ENCODE assay signal across 7 mouse cellular contexts in genomic region chr8:87974759-87975465, GRCm38 (mm10). TPM values are rescaled to one million over a fixed set of nuclear protein-coding genes. Genes with fewer than 3 reads are reported as not detected.
DNase-seq lines count a peak whose midpoint lies in the region; ATAC-seq lines count a peak whose summit lies in the region.

No protein-coding gene starts in this region.

- H3K9me3 ChIP-seq in embryonic facial prominence, embryonic 14.5 days (ENCODE audit: control insufficient read depth, low read length), result no peaks in the 10 kb centered on the region
- H3K9me3 ChIP-seq in heart, embryonic 14.5 days (ENCODE audit: control insufficient read depth, low read length), result no peaks in the 10 kb centered on the region
- H3K9me3 ChIP-seq in kidney, embryonic 15.5 days (replicated peaks), result no peaks in the 10 kb centered on the region

- H3K9ac ChIP-seq in embryonic facial prominence, embryonic 14.5 days (ENCODE audit: low read depth, low read length), result peak overlapping the region; percentile 47
- peak overlapping the region; percentile 57 for H3K9ac ChIP-seq in heart, embryonic 14.5 days (ENCODE audit: low read length)
- peak overlapping the region; percentile 41; the same call in 1 of the 2 replicates for H3K9ac ChIP-seq in kidney, embryonic 15.5 days

- H3K4me2 ChIP-seq in embryonic facial prominence, embryonic 14.5 days (ENCODE audit: low read depth, low read length), result peak overlapping the region; percentile 66
- H3K4me2 ChIP-seq in heart, embryonic 14.5 days (ENCODE audit: low read length), result peak overlapping the region; percentile 67
- H3K4me2 ChIP-seq in kidney, embryonic 15.5 days, result peak overlapping the region; percentile 76

- peaks cover 20% of the 10 kb centered on the region for H3K4me1 ChIP-seq in embryonic facial prominence, embryonic 14.5 days (ENCODE audit: control insufficient read depth, insufficient read depth, low read length)
- H3K4me1 ChIP-seq in heart, embryonic 14.5 days (ENCODE audit: control insufficient read depth in 2 of 2, insufficient read depth in 2 of 2, low read length in 2 of 2), result peaks cover 12 to 18% of the 10 kb centered on the region in 2 experiments
- H3K4me1 ChIP-seq in kidney, embryonic 15.5 days, result peaks cover 20% of the 10 kb centered on the region

- DNase-seq in adrenal gland, postnatal 25 days, result peak; percentile 49
- peak; percentile 58 for DNase-seq in embryonic facial prominence, embryonic 14.5 days (ENCODE audit: low spot score)
- peak; percentile 20 for DNase-seq in lung, postnatal 36 days
- no peak for DNase-seq in frontal cortex, postnatal 14 days (ENCODE audit: low spot score in 2 of 2)

- H3K27me3 ChIP-seq in embryonic facial prominence, embryonic 14.5 days (replicated peaks; ENCODE audit: control insufficient read depth, insufficient read depth, low read length), result no peaks in the 10 kb centered on the region
- no peaks in the 10 kb centered on the region for H3K27me3 ChIP-seq in heart, embryonic 14.5 days (ENCODE audit: control insufficient read depth, insufficient read depth, low read length)
- no peaks in the 10 kb centered on the region for H3K27me3 ChIP-seq in kidney, embryonic 15.5 days

- peak overlapping the region; percentile 24 for H3K4me3 ChIP-seq in embryonic facial prominence, embryonic 14.5 days (ENCODE audit: low read depth, low read length)
- peak overlapping the region; percentile 26 to 33 for H3K4me3 ChIP-seq in heart, embryonic 14.5 days (ENCODE audit: control insufficient read depth in 1 of 2, insufficient read depth in 1 of 2, low read depth in 1 of 2, low read length in 2 of 2)
- H3K4me3 ChIP-seq in kidney, embryonic 15.5 days (replicated peaks), result peak overlapping the region; percentile 41

- 4% methylated on average over 24 of the region's 24 CpGs for WGBS in embryonic facial prominence, embryonic 14.5 days
- WGBS in heart, embryonic 14.5 days, result 4% methylated on average over 24 of the region's 24 CpGs
- 2% methylated on average over 24 of the region's 24 CpGs for WGBS in kidney, embryonic 15.5 days

- peak; percentile 53; the same call in 1 of the 2 replicates for ATAC-seq in embryonic facial prominence, embryonic 14.5 days (ENCODE audit: low read depth)
- no peak for ATAC-seq in heart, embryonic 14.5 days (ENCODE audit: insufficient number of reproducible peaks, insufficient read depth, low FRiP score, low read depth)
- ATAC-seq in kidney, embryonic 15.5 days (replicated peaks; ENCODE audit: low FRiP score), result peak; percentile 40
- ATAC-seq in monocyte, adult 5-6 weeks (replicated peaks; ENCODE audit: insufficient number of reproducible peaks, low FRiP score, low TSS enrichment, poor library complexity, severe bottlenecking), result no peak

- no peaks in the 10 kb centered on the region for H3K36me3 ChIP-seq in embryonic facial prominence, embryonic 14.5 days (ENCODE audit: control insufficient read depth, insufficient read depth, low read length)
- H3K36me3 ChIP-seq in heart, embryonic 14.5 days (ENCODE audit: control insufficient read depth, insufficient read depth, low read length), result no peaks in the 10 kb centered on the region
- no peaks in the 10 kb centered on the region for H3K36me3 ChIP-seq in kidney, embryonic 15.5 days

- peak overlapping the region; percentile 52 for H3K27ac ChIP-seq in embryonic facial prominence, embryonic 14.5 days (replicated peaks; ENCODE audit: low read depth, low read length)
- H3K27ac ChIP-seq in heart, embryonic 14.5 days (replicated peaks in 1 of 2; ENCODE audit: control insufficient read depth in 1 of 2, insufficient read depth in 1 of 2, low read depth in 2 of 2, low read length in 2 of 2), result 0 out of 4 replicates have a peak overlapping the region, but pooled peaks of 1 of the 2 experiments have one; percentile 3
- H3K27ac ChIP-seq in kidney, embryonic 15.5 days, result peak overlapping the region; percentile 43

RNA-seq across cellular contexts. Expression of gene Zfp423, which starts 15.5 kb away (rescaled TPM):
- 14.5 and 17.5 TPM in 2 replicates for total RNA-seq in adrenal gland, postnatal 25 days (2021)
- 23.1 and 24.8 TPM in 2 replicates for polyA plus RNA-seq in embryonic facial prominence, embryonic 14.5 days (2014; fragmentation: Nextera tagmentation; extraction: Ambion mirVana)
- 5.1 and 7.0 TPM in 2 replicates for polyA plus RNA-seq in heart, embryonic 14.5 days (2014; fragmentation: Nextera tagmentation; extraction: Ambion mirVana)
- 9.2 and 10.9 TPM in 2 replicates for polyA plus RNA-seq in kidney, embryonic 15.5 days (2015; fragmentation: Nextera tagmentation; extraction: Ambion mirVana)
- total RNA-seq in monocyte, adult 5-6 weeks (2017), result not detected in 3 replicates

Comparison
In these comparisons a context has a peak if more than half of its experiments do, and no peak if none do; other contexts are left out.
1. DNase-seq: peak in adrenal gland, postnatal 25 days (single experiment), embryonic facial prominence, embryonic 14.5 days (single experiment) and lung, postnatal 36 days (single experiment); none in frontal cortex, postnatal 14 days (0 of 2).
2. ATAC-seq: peak in embryonic facial prominence, embryonic 14.5 days (single experiment) and kidney, embryonic 15.5 days (single experiment); none in heart, embryonic 14.5 days (single experiment) and monocyte, adult 5-6 weeks (single experiment).
3. Peak in every context shown above with its lines, with median percentiles within 50 percentile points of each other: H3K4me2 ChIP-seq, H3K4me3 ChIP-seq and H3K9ac ChIP-seq.